Mouse (Mus musculus): Measurements from ENCODE around the gene Pkib.

DNA sequence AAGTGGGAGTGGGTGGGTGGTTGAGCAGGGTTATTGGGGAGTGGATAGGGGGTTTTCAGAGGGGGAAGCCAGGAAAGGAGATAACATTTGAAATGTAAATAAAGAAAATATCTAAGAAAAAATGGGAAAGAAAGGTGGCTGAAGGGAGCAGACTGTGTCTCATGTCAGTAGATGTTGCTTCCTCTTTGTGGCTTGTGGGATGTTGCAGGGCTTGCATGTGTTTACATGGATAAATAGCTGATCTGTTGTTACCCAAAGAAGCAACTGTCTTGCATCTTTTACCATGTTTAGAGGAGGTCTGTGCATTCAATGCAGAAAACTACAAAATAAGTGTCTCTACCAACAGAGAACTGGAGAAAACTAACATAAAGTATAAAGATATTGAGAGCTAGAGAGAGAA lies 89.3 kb downstream of the Pkib start:
- TF ChIP-seq CTCF (IDR thresholded peaks at IDR 0.05; ENCODE audit: insufficient read depth, low read length) (no peak), POLR2A (IDR thresholded peaks at IDR 0.05; ENCODE audit: borderline replicate concordance, extremely low read depth, low read depth, low read length) (no peak)

Measured in lung, adult 2 months (tissue).